Mouse (Mus musculus): ENCODE results near the gene G530012D18Rik. TPM values are rescaled to one million over a fixed set of nuclear protein-coding genes. Genes with fewer than 3 reads are reported as not detected.
"Not testable (repeated sequence)": the region's sequence is repeated elsewhere in the genome, so short reads cannot be mapped to it uniquely, and the experiment has no call there.

Gene G530012D18Rik
- polyA plus RNA-seq (2012; rRNA removed) = not detected in 2 replicates

DNA sequence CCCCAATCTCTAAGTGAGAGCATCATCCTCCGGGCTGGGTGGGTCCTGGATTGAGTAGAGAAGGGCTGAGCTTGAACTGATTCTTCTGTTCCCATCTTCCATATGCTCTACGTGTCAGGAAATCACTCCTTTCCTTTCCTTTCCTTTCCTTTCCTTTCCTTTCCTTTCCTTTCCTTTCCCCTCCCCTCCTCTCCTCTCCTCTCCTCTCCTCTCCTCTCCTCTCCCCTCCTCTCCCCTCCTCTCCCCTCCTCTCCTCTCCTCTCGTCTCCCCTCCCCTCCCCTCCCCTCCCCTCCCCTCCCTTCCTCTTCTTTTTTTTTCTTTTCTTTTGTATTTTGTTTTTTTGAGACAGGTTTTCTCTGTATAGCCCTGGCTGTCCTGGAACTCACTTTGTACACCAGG, at the start of gene G530012D18Rik:
TSS of gene G530012D18Rik (plus strand) at position 301 of the 400 bp plus-strand sequence.
- not testable (repeated sequence) for H3K27ac ChIP-seq (ENCODE audit: insufficient read depth, low read depth, low read length); H3K4me3 ChIP-seq (ENCODE audit: low read depth, low read length); H3K36me3 ChIP-seq (ENCODE audit: control insufficient read depth, insufficient read depth, low read length); H3K27me3 ChIP-seq (ENCODE audit: control insufficient read depth, insufficient read depth, low read length); H3K4me1 ChIP-seq (ENCODE audit: control insufficient read depth, insufficient read depth, insufficient read length, low read length)
- WGBS = 67% methylated on average over 2 of the region's 3 CpGs

DNA sequence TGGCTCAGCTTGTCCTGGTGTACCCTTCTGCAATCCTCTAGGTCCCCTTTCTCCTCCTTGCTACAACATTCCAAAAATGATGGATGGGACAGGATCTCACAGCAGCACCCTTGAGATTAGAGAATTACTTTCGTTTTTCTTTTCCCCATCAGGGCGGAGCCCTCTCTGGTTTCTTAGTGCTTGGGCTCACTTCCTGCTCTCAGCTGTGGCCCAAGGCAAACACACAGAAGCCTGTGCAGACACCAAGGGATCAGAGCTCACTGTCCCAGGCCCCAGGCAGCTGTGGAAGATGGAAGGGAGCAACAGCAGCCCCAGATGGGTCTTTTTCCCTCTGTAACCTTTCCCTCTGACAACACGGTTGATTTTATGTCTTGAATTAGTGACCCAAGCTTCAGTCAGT, 49.1 kb upstream of the G530012D18Rik start:
- H3K27ac ChIP-seq (ENCODE audit: insufficient read depth, low read depth, low read length); H3K4me3 ChIP-seq (ENCODE audit: low read depth, low read length); H3K36me3 ChIP-seq (ENCODE audit: control insufficient read depth, insufficient read depth, low read length); H3K27me3 ChIP-seq (ENCODE audit: control insufficient read depth, insufficient read depth, low read length); H3K4me1 ChIP-seq (ENCODE audit: control insufficient read depth, insufficient read depth, insufficient read length, low read length): not testable (repeated sequence)
- WGBS = 56% methylated on average over 3 of the region's 3 CpGs

DNA sequence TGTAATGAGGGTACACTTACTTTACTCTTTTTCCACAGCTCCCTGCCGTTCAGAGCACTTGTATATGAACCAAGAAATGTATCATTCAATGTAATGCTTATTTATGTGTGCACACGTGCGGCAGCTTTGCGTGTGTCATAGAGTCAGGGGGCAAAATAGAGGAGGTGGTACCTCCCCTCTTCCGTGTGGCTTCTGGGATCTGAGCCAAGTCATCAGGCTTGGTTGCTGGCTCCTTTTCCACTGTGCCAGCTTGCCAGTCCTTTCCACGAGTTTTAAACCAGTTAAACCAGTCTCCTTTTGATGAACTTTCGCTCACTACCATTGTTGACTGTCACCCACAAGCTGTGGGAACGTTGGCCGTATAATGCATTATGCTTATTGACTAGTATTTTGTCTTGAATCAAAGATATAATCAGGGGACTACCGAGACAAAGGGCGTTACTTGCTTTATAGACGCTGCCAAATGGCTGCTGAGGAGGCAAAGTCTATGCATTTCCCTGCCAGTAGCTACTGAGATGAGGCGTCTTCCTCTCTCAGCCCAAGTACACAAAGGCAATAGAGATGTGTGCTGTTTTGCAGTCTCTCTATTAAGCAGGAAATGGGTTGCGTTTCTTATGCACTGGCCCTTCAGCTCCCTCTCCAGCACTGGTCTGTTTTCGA, 46.9 kb upstream of the G530012D18Rik start:
- H3K27ac ChIP-seq (ENCODE audit: insufficient read depth, low read depth, low read length); H3K4me3 ChIP-seq (ENCODE audit: low read depth, low read length); H3K4me1 ChIP-seq (ENCODE audit: control insufficient read depth, insufficient read depth, insufficient read length, low read length); H3K36me3 ChIP-seq (ENCODE audit: control insufficient read depth, insufficient read depth, low read length); H3K27me3 ChIP-seq (ENCODE audit: control insufficient read depth, insufficient read depth, low read length): not testable (repeated sequence)
- WGBS = 73% methylated on average over 15 of the region's 15 CpGs

DNA sequence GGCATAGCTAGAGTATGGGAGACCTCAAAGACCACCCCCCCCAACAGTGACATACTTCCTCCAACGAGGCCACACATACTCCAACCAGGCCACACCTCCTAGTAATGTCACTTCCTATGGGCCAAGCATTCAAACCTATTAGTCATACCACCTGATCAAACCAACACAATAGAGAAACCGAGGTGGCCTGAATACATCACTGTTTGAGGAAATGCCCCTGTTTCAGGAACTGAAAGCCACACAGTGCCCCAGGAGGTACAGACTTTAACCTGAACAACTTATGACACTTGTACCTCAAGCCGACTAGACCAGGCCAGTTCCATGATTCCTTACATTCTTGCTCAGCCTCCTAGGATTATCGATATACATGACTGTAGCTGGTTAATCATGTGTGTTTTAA, 31.7 kb upstream of the G530012D18Rik start:
- not testable (repeated sequence) for H3K4me1 ChIP-seq (ENCODE audit: control insufficient read depth, insufficient read depth, insufficient read length, low read length); H3K27me3 ChIP-seq (ENCODE audit: control insufficient read depth, insufficient read depth, low read length); H3K4me3 ChIP-seq (ENCODE audit: low read depth, low read length); H3K27ac ChIP-seq (ENCODE audit: insufficient read depth, low read depth, low read length); H3K36me3 ChIP-seq (ENCODE audit: control insufficient read depth, insufficient read depth, low read length)
- 69% methylated on average over 4 of the region's 4 CpGs for WGBS

DNA sequence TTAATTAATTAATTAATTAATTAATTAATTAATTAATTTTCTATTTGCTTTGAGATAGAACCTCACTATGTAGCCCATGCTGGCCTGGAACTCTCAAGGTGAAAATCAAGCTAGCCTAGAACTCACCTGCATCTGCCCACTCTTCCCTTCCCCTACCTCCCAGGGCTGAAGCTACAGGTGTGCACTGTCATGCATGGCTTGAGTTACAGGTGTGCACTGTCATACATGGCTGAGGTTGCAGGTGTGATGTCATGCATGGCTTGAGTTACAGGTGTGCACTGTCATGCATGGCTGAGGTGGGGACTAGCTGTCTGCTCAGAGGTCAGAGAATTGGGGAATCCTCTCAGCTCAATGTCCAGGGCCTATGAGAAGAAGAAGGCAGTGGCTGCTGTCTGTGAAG, 29.0 kb upstream of the G530012D18Rik start:
- H3K27me3 ChIP-seq (ENCODE audit: control insufficient read depth, insufficient read depth, low read length); H3K27ac ChIP-seq (ENCODE audit: insufficient read depth, low read depth, low read length); H3K4me3 ChIP-seq (ENCODE audit: low read depth, low read length); H3K4me1 ChIP-seq (ENCODE audit: control insufficient read depth, insufficient read depth, insufficient read length, low read length); H3K36me3 ChIP-seq (ENCODE audit: control insufficient read depth, insufficient read depth, low read length): not testable (repeated sequence)

DNA sequence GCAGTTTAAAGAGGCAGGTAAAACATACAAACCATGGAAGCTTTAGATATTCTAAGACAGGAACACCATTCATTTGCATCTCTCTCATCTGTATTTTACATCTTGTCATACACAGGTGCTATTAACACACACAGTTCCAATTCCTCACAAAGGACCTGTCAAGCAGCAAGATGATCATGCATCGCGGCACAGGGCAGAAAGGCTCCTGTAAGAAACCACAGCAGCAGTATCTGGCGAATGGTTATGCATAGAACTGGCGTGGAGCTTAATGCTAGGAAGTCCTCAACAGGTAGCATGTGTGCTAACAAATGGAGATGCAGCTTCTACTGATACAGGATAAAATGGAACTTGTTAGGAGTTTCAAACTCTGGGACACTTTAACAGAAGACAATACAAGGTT, 20.2 kb upstream of the G530012D18Rik start:
- WGBS = 80% methylated on average over 4 of the region's 4 CpGs
- not testable (repeated sequence) for H3K4me1 ChIP-seq (ENCODE audit: control insufficient read depth, insufficient read depth, insufficient read length, low read length); H3K36me3 ChIP-seq (ENCODE audit: control insufficient read depth, insufficient read depth, low read length); H3K27me3 ChIP-seq (ENCODE audit: control insufficient read depth, insufficient read depth, low read length); H3K4me3 ChIP-seq (ENCODE audit: low read depth, low read length); H3K27ac ChIP-seq (ENCODE audit: insufficient read depth, low read depth, low read length)

DNA sequence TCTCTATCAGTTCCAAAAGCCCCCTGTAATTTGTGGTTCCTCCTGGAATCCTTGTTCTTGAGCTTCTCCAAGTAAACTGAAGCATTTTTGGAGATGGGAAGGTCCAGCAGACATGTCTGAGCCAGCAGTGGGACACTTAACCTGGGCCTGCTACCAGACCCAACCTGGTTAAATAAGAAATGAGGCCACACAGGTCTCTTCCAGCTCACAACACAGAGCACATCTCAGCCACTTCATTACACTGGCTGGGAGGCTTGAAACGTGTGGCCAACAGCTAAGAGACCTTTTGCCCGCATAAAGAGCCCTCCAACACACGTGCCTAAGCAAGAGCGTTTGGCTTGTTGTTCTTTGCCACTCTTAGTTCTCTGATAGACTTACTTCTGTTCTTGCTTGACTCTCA, 1.9 kb upstream of the G530012D18Rik start:
- 69% methylated on average over 4 of the region's 4 CpGs for WGBS
- H3K36me3 ChIP-seq (ENCODE audit: control insufficient read depth, insufficient read depth, low read length); H3K27me3 ChIP-seq (ENCODE audit: control insufficient read depth, insufficient read depth, low read length); H3K4me1 ChIP-seq (ENCODE audit: control insufficient read depth, insufficient read depth, insufficient read length, low read length); H3K27ac ChIP-seq (ENCODE audit: insufficient read depth, low read depth, low read length); H3K4me3 ChIP-seq (ENCODE audit: low read depth, low read length): not testable (repeated sequence)

DNA sequence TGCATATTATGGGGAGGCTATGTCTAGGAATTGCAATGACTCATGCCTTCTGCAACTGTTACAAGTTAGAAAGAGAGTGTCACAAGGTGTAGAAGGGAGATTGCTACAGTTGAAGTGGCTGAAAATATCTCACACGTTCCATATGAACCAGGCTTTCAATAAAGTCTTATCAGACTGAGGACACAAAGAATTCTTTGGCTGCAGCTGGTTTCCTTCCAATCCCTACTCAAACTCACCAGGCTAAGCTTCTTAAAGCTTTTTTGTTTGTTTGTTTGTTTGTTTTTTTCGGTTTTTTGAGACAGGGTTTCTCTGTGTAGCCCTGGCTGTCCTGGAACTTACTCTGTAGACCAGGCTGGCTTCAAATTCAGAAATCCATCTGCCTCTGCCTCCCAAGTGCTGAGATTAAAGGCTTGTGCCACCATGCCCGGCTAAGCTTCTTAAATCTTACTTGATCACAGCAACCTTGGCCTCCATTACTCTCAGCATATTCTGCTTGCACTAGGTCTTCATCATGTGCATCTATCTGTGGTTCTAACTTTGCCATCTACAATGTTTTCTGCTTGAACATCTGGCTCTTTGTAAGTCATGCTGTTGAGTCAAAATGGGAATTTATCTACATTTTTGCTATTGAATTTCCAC, 3.0 kb downstream of the G530012D18Rik start:
- H3K27ac ChIP-seq (ENCODE audit: insufficient read depth, low read depth, low read length); H3K4me1 ChIP-seq (ENCODE audit: control insufficient read depth, insufficient read depth, insufficient read length, low read length); H3K27me3 ChIP-seq (ENCODE audit: control insufficient read depth, insufficient read depth, low read length); H3K36me3 ChIP-seq (ENCODE audit: control insufficient read depth, insufficient read depth, low read length); H3K4me3 ChIP-seq (ENCODE audit: low read depth, low read length): not testable (repeated sequence)
- WGBS = 53% methylated on average over 3 of the region's 3 CpGs

DNA sequence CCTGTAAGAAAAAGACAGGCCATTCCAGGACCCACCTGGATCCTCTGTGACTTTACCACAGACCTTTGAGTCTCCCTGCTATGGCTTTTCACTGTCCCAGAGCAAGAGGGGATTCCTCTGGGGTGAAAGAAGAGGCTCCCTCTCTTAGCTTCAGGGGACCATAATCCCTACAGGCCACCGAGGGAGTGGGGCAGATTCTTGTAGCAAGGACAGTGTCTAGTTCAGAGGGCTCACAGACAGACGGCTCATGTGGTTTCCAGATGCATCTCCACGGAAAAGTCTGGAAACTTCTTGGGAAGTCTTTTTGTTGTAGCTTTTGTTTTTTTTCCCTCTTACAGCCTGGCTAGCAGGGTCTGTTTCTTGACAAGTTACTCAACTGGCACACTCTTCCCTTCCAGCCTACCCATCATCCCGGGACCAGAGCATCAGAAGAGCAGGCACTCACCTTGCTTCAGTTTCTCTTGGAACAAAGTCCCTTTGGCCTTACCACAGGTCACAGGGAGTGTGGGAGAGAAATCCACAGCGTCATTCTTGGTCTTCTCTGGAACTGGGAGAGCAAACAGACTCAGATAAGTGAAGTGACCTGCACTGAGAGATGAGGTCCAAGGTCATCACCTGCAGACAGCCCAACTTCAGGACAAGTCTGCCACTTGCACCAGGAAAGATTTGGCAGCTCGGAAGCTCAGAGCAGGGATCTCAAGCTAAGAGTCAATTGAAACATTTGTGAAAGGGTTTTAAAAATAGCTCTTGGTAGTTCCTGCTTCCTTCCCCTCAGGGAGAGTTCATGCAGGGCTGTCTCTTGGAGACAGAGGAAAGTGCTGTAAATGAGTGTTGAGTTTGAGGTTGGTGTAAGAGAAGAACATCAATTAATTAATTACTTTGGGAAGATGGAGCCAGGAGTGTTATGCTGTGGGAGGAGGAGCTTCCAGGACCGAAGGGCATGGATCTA, 4.0 kb downstream of the G530012D18Rik start:
- H3K27ac ChIP-seq (ENCODE audit: insufficient read depth, low read depth, low read length); H3K4me3 ChIP-seq (ENCODE audit: low read depth, low read length); H3K27me3 ChIP-seq (ENCODE audit: control insufficient read depth, insufficient read depth, low read length); H3K36me3 ChIP-seq (ENCODE audit: control insufficient read depth, insufficient read depth, low read length); H3K4me1 ChIP-seq (ENCODE audit: control insufficient read depth, insufficient read depth, insufficient read length, low read length): not testable (repeated sequence)
- WGBS = 64% methylated on average over 6 of the region's 7 CpGs

DNA sequence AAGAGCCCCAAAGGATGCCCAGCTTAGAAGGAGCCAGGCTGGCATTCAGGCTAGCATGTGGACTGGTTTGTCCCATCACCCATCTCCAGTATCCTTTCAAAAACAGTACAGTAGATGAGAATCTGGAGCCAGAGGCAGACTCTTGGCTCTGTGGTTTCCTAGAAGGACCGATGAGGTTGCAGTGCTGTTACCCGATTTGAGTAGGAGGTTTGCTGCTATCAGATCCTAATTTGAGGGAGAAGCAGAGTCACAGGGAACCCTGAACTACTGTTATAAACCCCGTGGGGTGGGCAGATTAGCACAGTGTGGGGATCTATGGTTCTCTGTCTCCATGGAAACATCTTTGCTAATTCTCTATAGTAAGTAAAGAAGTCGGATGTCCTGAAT, 4.7 kb downstream of the G530012D18Rik start:
- not testable (repeated sequence) for H3K27ac ChIP-seq (ENCODE audit: insufficient read depth, low read depth, low read length); H3K36me3 ChIP-seq (ENCODE audit: control insufficient read depth, insufficient read depth, low read length); H3K4me3 ChIP-seq (ENCODE audit: low read depth, low read length); H3K27me3 ChIP-seq (ENCODE audit: control insufficient read depth, insufficient read depth, low read length); H3K4me1 ChIP-seq (ENCODE audit: control insufficient read depth, insufficient read depth, insufficient read length, low read length)
- 64% methylated on average over 3 of the region's 4 CpGs for WGBS

DNA sequence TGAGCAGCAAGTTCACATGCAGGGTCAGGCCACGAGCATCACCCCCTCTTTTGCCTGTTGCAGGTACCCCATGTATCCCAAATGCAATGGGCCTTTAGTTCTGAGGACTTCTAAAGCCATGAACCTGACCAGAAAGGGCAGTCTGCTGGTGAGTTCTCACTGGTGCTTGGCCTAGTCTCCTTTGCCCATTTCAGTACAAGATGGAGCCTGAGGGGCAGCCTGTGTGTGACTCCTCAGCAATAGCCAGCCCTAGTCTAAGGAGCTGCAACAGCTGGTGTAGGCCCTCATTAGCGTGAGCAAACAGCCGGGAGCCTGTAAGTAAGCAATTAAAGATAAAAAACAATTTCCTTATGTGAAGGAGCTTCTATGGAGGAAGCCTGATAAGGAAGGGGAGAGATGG, 5.1 kb downstream of the G530012D18Rik start:
- H3K27ac ChIP-seq (ENCODE audit: insufficient read depth, low read depth, low read length); H3K4me1 ChIP-seq (ENCODE audit: control insufficient read depth, insufficient read depth, insufficient read length, low read length); H3K36me3 ChIP-seq (ENCODE audit: control insufficient read depth, insufficient read depth, low read length); H3K27me3 ChIP-seq (ENCODE audit: control insufficient read depth, insufficient read depth, low read length); H3K4me3 ChIP-seq (ENCODE audit: low read depth, low read length): not testable (repeated sequence)
- 53% methylated on average over 3 of the region's 3 CpGs for WGBS
